ENCODE assay signal across 24 mouse cellular contexts in the genomic region with DNA sequence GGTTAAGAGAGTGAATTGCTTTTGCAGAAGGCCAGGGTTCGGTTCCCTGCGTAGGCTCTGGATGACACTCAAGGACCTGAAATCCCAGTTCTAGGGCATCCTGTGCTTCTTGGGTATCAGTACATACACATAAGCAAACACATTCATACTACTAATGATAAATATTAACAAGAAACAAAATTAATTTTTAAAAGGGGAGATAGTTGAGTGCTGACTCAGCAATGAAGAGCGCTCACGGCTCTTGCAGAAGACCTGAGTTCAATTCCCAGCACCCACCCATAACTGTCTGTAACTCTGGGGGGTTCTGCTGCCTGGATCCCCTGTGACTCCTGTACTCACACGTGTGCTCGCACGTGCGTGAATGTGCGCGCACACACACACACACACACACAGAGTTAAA. TPM values are rescaled to one million over a fixed set of nuclear protein-coding genes. Genes with fewer than 3 reads are reported as not detected.
"Had no signal": no experiment of that assay in that cellular context is flagged by ENCODE, and none has a peak within 500 bp of the region (broad histone marks: within the 10 kb centered on the region; RNA-seq: fewer than 3 reads in every experiment).

No protein-coding gene starts in this region.

- H3K36me3 ChIP-seq: liver, embryonic 15.5 days; lung, embryonic 15.5 days had no signal

- H3K27ac ChIP-seq: liver, embryonic 15.5 days; lung, embryonic 15.5 days; macrophage; neural tube, embryonic 13.5 days; neural tube, embryonic 15.5 days; stomach, embryonic 15.5 days; stomach, postnatal 0 days had no signal

- H3K9ac ChIP-seq: liver, embryonic 15.5 days; liver, postnatal 0 days; lung, embryonic 15.5 days; neural tube, embryonic 13.5 days; neural tube, embryonic 15.5 days; stomach, embryonic 15.5 days had no signal

- DNase-seq: liver, postnatal 0 days; lung, adult 2 months; lung, postnatal 14 days; lung, postnatal 36 days; midbrain, embryonic 14.5 days; retina, postnatal 1 day; right cerebral cortex, adult 18-20 months; right cerebral cortex, postnatal 25 days; right cerebral cortex, postnatal 4 days; thymus, adult 2 months; thymus, postnatal 25 days had no signal

- ATAC-seq: liver, postnatal 0 days; lung, postnatal 0 days; midbrain, embryonic 16.5 days had no signal

- H3K4me2 ChIP-seq: liver, embryonic 15.5 days; lung, embryonic 15.5 days; midbrain, embryonic 11.5 days; neural tube, embryonic 13.5 days; neural tube, embryonic 15.5 days; stomach, embryonic 15.5 days had no signal

- H3K4me3 ChIP-seq: liver, embryonic 15.5 days; lung, embryonic 15.5 days; megakaryocyte, embryonic 14.5 days; myocyte; neural tube, embryonic 13.5 days; neural tube, embryonic 15.5 days; stomach, embryonic 15.5 days had no signal

- H3K9me3 ChIP-seq: liver, embryonic 15.5 days; lung, embryonic 15.5 days; neural tube, embryonic 13.5 days; neural tube, embryonic 15.5 days; stomach, embryonic 15.5 days had no signal

RNA-seq across cellular contexts. Expression of gene Cygb, which starts 35.5 kb away (rescaled TPM):
- total RNA-seq: megakaryocyte progenitor cell, adult 5-6 weeks had no signal
- polyA plus RNA-seq: macrophage had no signal

RNA-seq across cellular contexts. Expression of gene Prcd, which starts 36.3 kb away (rescaled TPM):
- polyA plus RNA-seq: macrophage had no signal
